Mouse (Mus musculus) cerebellum, adult 2 months (tissue): ENCODE results near the gene Stat4. TPM values are rescaled to one million over a fixed set of nuclear protein-coding genes. Genes with fewer than 3 reads are reported as not detected.
A peak's percentile ranks its signal among the peaks of the same experiment; 100 is the strongest.

Experiments
- DNase-seq, 2 experiments: peaks; one replicate each; pipeline ENCODE4 v3.0.0; 2021
- H3K27ac ChIP-seq: fragments of 200-500 bp; 2 replicates; pipeline ENCODE4 v1.5.1; 2012; ENCODE audit warnings: low read length, control low read depth, inconsistent platforms; ENCODE audit not compliant: insufficient read depth
- H3K27me3 ChIP-seq: fragments of 200-500 bp; 2 replicates; pipeline ENCODE4 v1.6.1; 2012; ENCODE audit warnings: inconsistent platforms, mild to moderate bottlenecking, low read length, moderate library complexity; ENCODE audit not compliant: control insufficient read depth, insufficient read depth
- H3K4me1 ChIP-seq: fragments of 200-500 bp; 2 replicates; pipeline ENCODE4 v1.6.1; 2011; ENCODE audit warnings: low read length; ENCODE audit not compliant: control insufficient read depth, insufficient read depth
- H3K4me3 ChIP-seq: fragments of 200-500 bp; replicated peaks from 2 replicates; pipeline ENCODE3; 2011; ENCODE audit warnings: mild to moderate bottlenecking, low read depth, low read length, control low read depth; ENCODE audit not compliant: insufficient read depth
- CTCF ChIP-seq: fragments of 200-500 bp; IDR thresholded peaks from 2 replicates; pipeline ENCODE4 v1.5.1; 2011; ENCODE audit warnings: low read depth, mild to moderate bottlenecking, control low read depth, low read length, moderate library complexity, borderline replicate concordance; ENCODE audit not compliant: insufficient read depth
- POLR2A ChIP-seq: fragments of 200-500 bp; IDR thresholded peaks from 2 replicates; pipeline ENCODE4 v1.6.1; 2011; ENCODE audit warnings: low read length, control low read depth, borderline replicate concordance; ENCODE audit not compliant: insufficient read depth
- WGBS: fragments of 180-500 bp; shearing (Covaris S2); methylation state at CpG from one replicate; pipeline ENCODE4 v1.1.7; 2018; 5-methylcytosine and 5-hydroxymethylcytosine counted together
- polyA plus RNA-seq: library from polyadenylated mRNA; depleted of rRNA; stranded (reverse); fragments of >200 nt; gene quantifications from 2 replicates; pipeline ENCODE4 v1.2.3, GENCODE M21; 2012

Stat4 gene
- polyA plus RNA-seq, 1 experiment: 0.03 TPM

DNA sequence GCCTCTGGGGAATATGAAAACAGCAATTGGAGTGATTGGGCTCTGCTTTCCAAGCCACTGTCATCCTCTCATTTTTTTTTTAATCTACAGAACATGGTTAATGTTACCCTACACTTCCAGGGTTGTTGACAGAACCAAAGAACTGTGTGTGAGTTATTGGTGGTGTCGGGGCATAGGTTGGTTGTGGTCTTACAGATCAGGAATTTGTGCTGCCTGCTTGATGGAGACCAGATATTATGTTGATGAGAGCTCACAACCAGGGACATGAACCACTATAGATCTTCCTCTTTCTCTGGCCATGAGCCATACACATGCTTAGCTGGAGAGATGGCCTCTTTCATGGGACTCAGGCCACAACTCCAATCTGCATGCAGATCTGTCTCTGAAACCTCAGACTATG lies 100.2 kb downstream of the Stat4 start:
- no peaks in the 10 kb centered on the region for H3K27me3 ChIP-seq

DNA sequence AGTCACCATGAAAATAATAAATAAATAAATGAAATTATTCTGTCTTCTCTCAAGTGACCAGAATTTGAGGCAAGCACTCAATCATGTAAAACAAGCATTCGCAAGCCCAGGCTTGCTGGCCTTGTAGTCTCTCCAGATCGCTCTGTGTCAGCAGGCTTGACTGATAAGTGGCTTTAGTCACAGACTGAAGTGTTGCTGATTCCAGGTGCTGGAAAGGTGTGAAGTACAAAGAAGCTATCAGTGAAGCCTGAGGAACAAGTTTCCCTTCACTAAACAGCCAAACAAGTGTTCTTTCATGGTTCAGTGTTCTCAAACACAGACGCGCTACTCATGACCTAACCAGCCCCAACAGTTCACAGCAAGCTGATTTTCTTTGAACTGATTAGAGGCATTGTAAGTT lies 101.7 kb downstream of the Stat4 start:
- H3K4me3 ChIP-seq: no peak overlapping the region
- no peak overlapping the region for H3K27ac ChIP-seq
- H3K27me3 ChIP-seq: no peaks in the 10 kb centered on the region
- TF ChIP-seq POLR2A (no peak), CTCF (no peak)
- DNase-seq: no peak
- H3K4me1 ChIP-seq: no peaks in the 10 kb centered on the region
- WGBS: 67% methylated on average over 4 of the region's 4 CpGs

More for the DNA sequence above, 100.2 kb downstream of the Stat4 start:
- WGBS: 93% methylated on average over 1 of the region's 1 CpGs
- no peak for TF ChIP-seq POLR2A
- TF ChIP-seq CTCF: no peak
- no peak overlapping the region for H3K27ac ChIP-seq
- no peak for DNase-seq
- no peaks in the 10 kb centered on the region for H3K4me1 ChIP-seq
- H3K4me3 ChIP-seq: no peak overlapping the region

GRCm38 (mm10) chr1:52098618-52099232 lies 111.8 kb downstream of the Stat4 start:
- no peaks in the 10 kb centered on the region for H3K27me3 ChIP-seq
- 75% methylated on average over 3 of the region's 3 CpGs for WGBS
- peak in 1 of 2 experiments; percentile 27 for DNase-seq
- no peak overlapping the region for H3K27ac ChIP-seq
- no peaks in the 10 kb centered on the region for H3K4me1 ChIP-seq
- TF ChIP-seq CTCF (no peak), POLR2A (no peak)
- no peak overlapping the region for H3K4me3 ChIP-seq

- no peak overlapping the region for H3K4me3 ChIP-seq
- no peaks in the 10 kb centered on the region for H3K4me1 ChIP-seq
- no peaks in the 10 kb centered on the region for H3K27me3 ChIP-seq
- WGBS: 74% methylated on average over 6 of the region's 6 CpGs
- DNase-seq: no peak
- TF ChIP-seq POLR2A (no peak), CTCF (no peak; the same call in 1 of the 2 replicates)
- no peak overlapping the region for H3K27ac ChIP-seq
Measured at GRCm38 (mm10) chr1:52100496-52100895, 113.5 kb downstream of the Stat4 start.

DNA sequence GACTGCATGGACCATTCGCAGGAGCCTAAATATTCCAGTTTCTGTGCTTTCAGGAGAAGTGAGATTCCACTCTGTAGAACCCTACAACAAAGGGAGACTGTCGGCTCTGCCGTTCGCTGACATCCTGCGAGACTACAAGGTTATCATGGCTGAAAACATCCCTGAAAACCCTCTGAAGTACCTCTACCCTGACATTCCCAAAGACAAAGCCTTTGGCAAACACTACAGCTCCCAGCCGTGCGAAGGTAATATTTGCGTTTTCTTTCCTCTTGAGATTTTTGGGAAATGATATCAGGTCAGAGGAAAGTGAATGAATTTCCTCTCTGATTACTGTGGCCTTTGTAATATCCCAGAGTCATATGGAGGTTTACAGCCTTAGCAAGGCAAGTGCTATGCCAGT lies 115.8 kb downstream of the Stat4 start:
- no peak for DNase-seq
- no peak for TF ChIP-seq CTCF
- no peak overlapping the region for H3K4me3 ChIP-seq
- H3K27ac ChIP-seq: no peak overlapping the region
- H3K4me1 ChIP-seq: no peaks in the 10 kb centered on the region
- 90% methylated on average over 8 of the region's 8 CpGs for WGBS
- no peaks in the 10 kb centered on the region for H3K27me3 ChIP-seq

DNA sequence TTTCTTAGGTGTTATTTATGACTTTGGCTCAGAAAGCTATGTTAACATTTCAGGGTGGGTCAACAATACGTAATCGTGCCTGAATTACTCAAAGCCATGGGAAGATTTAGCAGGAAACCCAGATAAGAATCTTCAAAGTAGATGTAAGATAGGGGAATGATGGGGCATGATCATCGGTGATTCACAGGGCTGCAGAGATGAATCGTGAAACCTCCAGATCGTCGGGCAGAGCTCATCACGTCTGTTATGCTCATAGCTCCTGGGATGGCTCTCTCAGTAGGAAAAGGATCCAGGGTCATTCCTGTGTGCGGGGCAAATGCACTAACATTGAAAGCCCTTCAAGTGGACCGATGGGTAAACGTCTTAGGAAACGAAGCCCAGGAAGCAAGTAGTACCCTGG lies 120.3 kb downstream of the Stat4 start:
- TF ChIP-seq CTCF (no peak), POLR2A (no peak)
- DNase-seq: no peak
- H3K27ac ChIP-seq: no peak overlapping the region
- WGBS: 91% methylated on average over 11 of the region's 11 CpGs
- H3K4me3 ChIP-seq: no peak overlapping the region
- H3K27me3 ChIP-seq: no peaks in the 10 kb centered on the region
- no peaks in the 10 kb centered on the region for H3K4me1 ChIP-seq

- H3K27ac ChIP-seq: no peak overlapping the region
- H3K4me1 ChIP-seq: peaks cover 3% of the 10 kb centered on the region; the same call in 1 of the 2 replicates
- H3K27me3 ChIP-seq: no peaks in the 10 kb centered on the region
- DNase-seq: no peak
- no peak overlapping the region for H3K4me3 ChIP-seq
- TF ChIP-seq POLR2A: no peak
- no peak for TF ChIP-seq CTCF
- 71% methylated on average over 3 of the region's 3 CpGs for WGBS
Measured at GRCm38 (mm10) chr1:52111217-52111616, 124.3 kb downstream of the Stat4 start.

GRCm38 (mm10) chr1:52112301-52112700 lies 125.4 kb downstream of the Stat4 start:
- TF ChIP-seq POLR2A (no peak), CTCF (no peak)
- Histone ChIP-seq H3K4me1 (peaks cover 3% of the 10 kb centered on the region; the same call in 1 of the 2 replicates), H3K27ac (no peak overlapping the region), H3K4me3 (no peak overlapping the region), H3K27me3 (no peaks in the 10 kb centered on the region)
- 79% methylated on average over 1 of the region's 1 CpGs for WGBS
- DNase-seq: no peak
